Mouse (Mus musculus): ENCODE measurements around the gene Nat14. TPM values are rescaled to one million over a fixed set of nuclear protein-coding genes. Genes with fewer than 3 reads are reported as not detected.

The Nat14 gene
- polyA plus RNA-seq, 1 experiment from 2014 or later = 27.9 TPM

DNA sequence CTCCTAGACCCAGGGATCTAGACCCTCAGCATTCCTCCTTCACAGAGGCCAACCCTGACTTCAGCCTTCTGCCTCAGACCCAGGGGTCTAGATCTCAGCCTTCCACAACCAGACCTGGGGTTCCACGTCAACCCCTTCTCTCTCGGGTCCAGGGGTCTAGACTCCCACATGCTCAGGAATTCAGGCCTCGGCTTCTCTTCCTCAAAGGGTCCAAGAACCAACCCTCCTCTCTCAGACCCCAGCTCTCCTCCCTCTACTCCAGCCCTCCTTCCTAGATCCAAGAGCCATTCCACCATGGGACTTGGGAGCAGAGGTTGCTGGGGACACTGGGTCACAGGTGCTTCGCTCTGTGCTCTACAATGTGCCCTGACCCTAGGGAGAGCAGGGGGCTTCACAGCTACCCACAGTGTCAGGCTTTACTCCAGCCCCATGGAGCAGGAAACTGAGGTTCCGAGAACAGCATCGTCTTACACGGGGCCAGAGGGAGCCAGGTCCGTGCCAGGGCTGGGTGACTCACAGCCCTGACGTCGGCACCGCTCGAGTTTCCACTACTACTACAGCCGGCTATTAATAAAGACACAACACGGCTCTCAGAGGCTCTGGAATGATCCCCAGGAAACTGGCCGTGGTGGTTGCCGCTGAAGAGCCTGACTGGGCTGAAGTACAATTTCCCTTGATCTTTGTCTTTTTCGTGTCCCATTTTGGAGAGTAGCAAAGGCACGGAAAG, 50.7 kb downstream of the Nat14 start:
- no peaks in the 10 kb centered on the region for H3K36me3 ChIP-seq (ENCODE audit: control insufficient read depth, insufficient read depth, low read length)
- H3K4me3 ChIP-seq (ENCODE audit: low read depth, low read length) = no peak overlapping the region
- WGBS = 80% methylated on average over 18 of the region's 18 CpGs
- no peak for ATAC-seq (ENCODE audit: low read depth)
- no peak overlapping the region for H3K27ac ChIP-seq (ENCODE audit: low read depth, low read length)
- H3K9ac ChIP-seq (replicated peaks; ENCODE audit: low read depth, low read length) = no peak overlapping the region
- H3K4me1 ChIP-seq (ENCODE audit: control insufficient read depth, insufficient read depth, low read length) = no peaks in the 10 kb centered on the region
- no peaks in the 10 kb centered on the region for H3K9me3 ChIP-seq (ENCODE audit: control insufficient read depth, low read length)
- H3K4me2 ChIP-seq (ENCODE audit: low read depth, low read length) = no peak overlapping the region
- no peaks in the 10 kb centered on the region for H3K27me3 ChIP-seq (ENCODE audit: control insufficient read depth, insufficient read depth, low read length)

Other genes starting within 250 kb of the Nat14 start
- gene Hspbp1, start 237.0 kb upstream of the Nat14 start, polyA plus RNA-seq (2014; fragmentation: Nextera tagmentation; extraction: Ambion mirVana) = 141 and 143 TPM in 2 replicates
- gene Brsk1, start 231.4 kb upstream of the Nat14 start, polyA plus RNA-seq (2014; fragmentation: Nextera tagmentation; extraction: Ambion mirVana) = 10.1 and 12.9 TPM in 2 replicates
- 0.19 TPM in 2 replicates for gene Tmem150b, start 196.8 kb upstream of the Nat14 start, polyA plus RNA-seq (2014; fragmentation: Nextera tagmentation; extraction: Ambion mirVana)
- 50.9 and 64.8 TPM in 2 replicates for gene Kmt5c, start 181.9 kb upstream of the Nat14 start, polyA plus RNA-seq (2014; fragmentation: Nextera tagmentation; extraction: Ambion mirVana)
- gene Cox6b2, start 168.9 kb upstream of the Nat14 start, polyA plus RNA-seq (2014; fragmentation: Nextera tagmentation; extraction: Ambion mirVana) = 10.8 and 17.7 TPM in 2 replicates
- 0.13 TPM in 1 of 2 replicates, not detected in the other for gene Fam71e2, start 150.7 kb upstream of the Nat14 start, polyA plus RNA-seq (2014; fragmentation: Nextera tagmentation; extraction: Ambion mirVana)
- 0.44 and 0.48 TPM in 2 replicates for gene Il11, start 139.2 kb upstream of the Nat14 start, polyA plus RNA-seq (2014; fragmentation: Nextera tagmentation; extraction: Ambion mirVana)
- gene Tmem190, start 139.1 kb upstream of the Nat14 start, polyA plus RNA-seq (2014; fragmentation: Nextera tagmentation; extraction: Ambion mirVana) = 0.46 TPM in 1 of 2 replicates, not detected in the other
- 3.5 and 3.6 TPM in 2 replicates for gene Tmem238, start 132.4 kb upstream of the Nat14 start, polyA plus RNA-seq (2014; fragmentation: Nextera tagmentation; extraction: Ambion mirVana)
- 154 and 173 TPM in 2 replicates for gene Rpl28, start 129.2 kb upstream of the Nat14 start, polyA plus RNA-seq (2014; fragmentation: Nextera tagmentation; extraction: Ambion mirVana)
- gene Ube2s, start 109.4 kb upstream of the Nat14 start, polyA plus RNA-seq (2014; fragmentation: Nextera tagmentation; extraction: Ambion mirVana) = 249 and 263 TPM in 2 replicates
- gene Shisa7, start 77.3 kb upstream of the Nat14 start, polyA plus RNA-seq (2014; fragmentation: Nextera tagmentation; extraction: Ambion mirVana) = 16.8 and 18.7 TPM in 2 replicates
- gene Isoc2b, start 51.8 kb upstream of the Nat14 start, polyA plus RNA-seq (2014; fragmentation: Nextera tagmentation; extraction: Ambion mirVana) = 3.2 and 3.9 TPM in 2 replicates
- gene Isoc2a, start 44.9 kb upstream of the Nat14 start, polyA plus RNA-seq (2014; fragmentation: Nextera tagmentation; extraction: Ambion mirVana) = 0.58 and 0.76 TPM in 2 replicates
- 0.37 and 0.41 TPM in 2 replicates for gene Gm36210, start 15.5 kb upstream of the Nat14 start, polyA plus RNA-seq (2014; fragmentation: Nextera tagmentation; extraction: Ambion mirVana)
- gene Zfp628, start 6.8 kb upstream of the Nat14 start, polyA plus RNA-seq (2014; fragmentation: Nextera tagmentation; extraction: Ambion mirVana) = 2.8 and 3.7 TPM in 2 replicates
- gene Ssc5d, start 3.8 kb downstream of the Nat14 start, polyA plus RNA-seq (2014; fragmentation: Nextera tagmentation; extraction: Ambion mirVana) = 0.40 and 1.3 TPM in 2 replicates
- gene Sbk2, start 42.4 kb downstream of the Nat14 start, polyA plus RNA-seq (2014; fragmentation: Nextera tagmentation; extraction: Ambion mirVana) = not detected in 2 replicates
- 0.52 and 0.75 TPM in 2 replicates for gene Sbk3, start 49.1 kb downstream of the Nat14 start, polyA plus RNA-seq (2014; fragmentation: Nextera tagmentation; extraction: Ambion mirVana)
- gene Zfp579, start 74.1 kb downstream of the Nat14 start, polyA plus RNA-seq (2014; fragmentation: Nextera tagmentation; extraction: Ambion mirVana) = 55.6 and 67.7 TPM in 2 replicates
- gene Zfp524, start 92.4 kb downstream of the Nat14 start, polyA plus RNA-seq (2014; fragmentation: Nextera tagmentation; extraction: Ambion mirVana) = 5.9 and 7.9 TPM in 2 replicates
- gene Fiz1, start 92.7 kb downstream of the Nat14 start, polyA plus RNA-seq (2014; fragmentation: Nextera tagmentation; extraction: Ambion mirVana) = 27.2 and 30.4 TPM in 2 replicates
- 2.6 and 2.7 TPM in 2 replicates for gene Gm44973, start 93.5 kb downstream of the Nat14 start, polyA plus RNA-seq (2014; fragmentation: Nextera tagmentation; extraction: Ambion mirVana)
- 5.9 and 6.8 TPM in 2 replicates for gene Zfp865, start 98.3 kb downstream of the Nat14 start, polyA plus RNA-seq (2014; fragmentation: Nextera tagmentation; extraction: Ambion mirVana)
- gene Ccdc106, start 98.5 kb downstream of the Nat14 start, polyA plus RNA-seq (2014; fragmentation: Nextera tagmentation; extraction: Ambion mirVana) = 53.6 and 64.8 TPM in 2 replicates
- not detected in 2 replicates for gene 4632433K11Rik, start 112.1 kb downstream of the Nat14 start, polyA plus RNA-seq (2014; fragmentation: Nextera tagmentation; extraction: Ambion mirVana)
- gene Zfp784, start 116.4 kb downstream of the Nat14 start, polyA plus RNA-seq (2014; fragmentation: Nextera tagmentation; extraction: Ambion mirVana) = 6.6 and 8.5 TPM in 2 replicates
- 102 and 111 TPM in 2 replicates for gene Zfp580, start 129.5 kb downstream of the Nat14 start, polyA plus RNA-seq (2014; fragmentation: Nextera tagmentation; extraction: Ambion mirVana)
- 83.0 and 84.2 TPM in 2 replicates for gene U2af2, start 140.1 kb downstream of the Nat14 start, polyA plus RNA-seq (2014; fragmentation: Nextera tagmentation; extraction: Ambion mirVana)
- gene Epn1, start 158.2 kb downstream of the Nat14 start, polyA plus RNA-seq (2014; fragmentation: Nextera tagmentation; extraction: Ambion mirVana) = 97.9 and 112 TPM in 2 replicates
- not detected in 2 replicates for gene Rfpl4, start 194.9 kb downstream of the Nat14 start, polyA plus RNA-seq (2014; fragmentation: Nextera tagmentation; extraction: Ambion mirVana)
- gene Rasl2-9, start 203.9 kb downstream of the Nat14 start, polyA plus RNA-seq (2014; fragmentation: Nextera tagmentation; extraction: Ambion mirVana) = 1.2 TPM in 1 of 2 replicates, not detected in the other
- gene Vmn1r55, start 227.6 kb downstream of the Nat14 start, polyA plus RNA-seq (2014; fragmentation: Nextera tagmentation; extraction: Ambion mirVana) = 0.04 and 0.10 TPM in 2 replicates

Measured in neural tube, embryonic 14.5 days (tissue).